In genomic region chr11:116413631-116414022, GRCm38 (mm10) we compare ENCODE assay signal across 8 mouse cellular contexts. TPM values are rescaled to one million over a fixed set of nuclear protein-coding genes. Genes with fewer than 3 reads are reported as not detected.
DNase-seq lines count a peak whose midpoint lies in the region; ATAC-seq lines count a peak whose summit lies in the region.

No protein-coding gene starts in this region.

- ATAC-seq in lung, embryonic 16.5 days (ENCODE audit: low read depth), result no peak
- peak; percentile 33; the same call in 1 of the 2 replicates for ATAC-seq in forebrain, embryonic 11.5 days (replicated peaks; ENCODE audit: low FRiP score)
- 0 out of 2 replicates have a peak, but pooled peaks have one; percentile 10 for ATAC-seq in liver, embryonic 12.5 days
- no peak for ATAC-seq in stomach, embryonic 14.5 days (ENCODE audit: insufficient number of reproducible peaks, insufficient read depth, low FRiP score, low read depth)

- no peaks in the 10 kb centered on the region for H3K9me3 ChIP-seq in lung, embryonic 16.5 days (ENCODE audit: control insufficient read depth, low read length)
- no peaks in the 10 kb centered on the region for H3K9me3 ChIP-seq in forebrain, embryonic 11.5 days (ENCODE audit: control insufficient read depth, low read length)
- no peaks in the 10 kb centered on the region for H3K9me3 ChIP-seq in liver, embryonic 12.5 days (replicated peaks)
- no peaks in the 10 kb centered on the region for H3K9me3 ChIP-seq in stomach, embryonic 14.5 days (ENCODE audit: control insufficient read depth, low read depth, low read length)

- H3K27me3 ChIP-seq in lung, embryonic 16.5 days (ENCODE audit: control insufficient read depth, insufficient read depth, low read depth, low read length), result no peaks in the 10 kb centered on the region
- H3K27me3 ChIP-seq in forebrain, embryonic 11.5 days (ENCODE audit: control insufficient read depth, insufficient read depth, low read length), result 0 out of 2 replicates have a peak, but pooled peaks cover 2% of the 10 kb centered on the region
- H3K27me3 ChIP-seq in liver, embryonic 12.5 days (replicated peaks), result peaks cover 45% of the 10 kb centered on the region
- H3K27me3 ChIP-seq in stomach, embryonic 14.5 days (ENCODE audit: control insufficient read depth, insufficient read depth, low read length), result no peaks in the 10 kb centered on the region

- no peak for DNase-seq in lung, postnatal 10 days
- no peak for DNase-seq in forebrain, embryonic 11.5 days (ENCODE audit: low spot score)
- DNase-seq in right cerebral cortex, postnatal 14 days, result no peak
- no peak for DNase-seq in adrenal gland, adult 2 months
- DNase-seq in gastrocnemius, postnatal 14 days, result no peak

- H3K9ac ChIP-seq in lung, embryonic 16.5 days (ENCODE audit: low read length), result peak overlapping the region; percentile 79; the same call in 1 of the 2 replicates
- peak overlapping the region; percentile 95; the same call in 1 of the 2 replicates for H3K9ac ChIP-seq in forebrain, embryonic 11.5 days (ENCODE audit: low read length)
- H3K9ac ChIP-seq in liver, embryonic 12.5 days, result peak overlapping the region; percentile 74; the same call in 1 of the 2 replicates
- no peak overlapping the region for H3K9ac ChIP-seq in stomach, embryonic 14.5 days (replicated peaks; ENCODE audit: low read depth, low read length)

- H3K4me3 ChIP-seq in lung, embryonic 16.5 days (ENCODE audit: low read length), result peak overlapping the region; percentile 73
- peak overlapping the region; percentile 76; the same call in 1 of the 2 replicates for H3K4me3 ChIP-seq in forebrain, embryonic 11.5 days (ENCODE audit: low read depth, low read length)
- 0 out of 2 replicates have a peak overlapping the region, but pooled peaks have one; percentile 70 for H3K4me3 ChIP-seq in liver, embryonic 12.5 days
- H3K4me3 ChIP-seq in stomach, embryonic 14.5 days (ENCODE audit: low read depth, low read length), result 0 out of 2 replicates have a peak overlapping the region, but pooled peaks have one; percentile 74

- peak overlapping the region; percentile 96 for H3K4me2 ChIP-seq in lung, embryonic 16.5 days (ENCODE audit: low read depth, low read length)
- H3K4me2 ChIP-seq in forebrain, embryonic 11.5 days (ENCODE audit: low read depth, low read length, severe bottlenecking), result peak overlapping the region; percentile 97
- peak overlapping the region; percentile 98 for H3K4me2 ChIP-seq in liver, embryonic 12.5 days
- H3K4me2 ChIP-seq in stomach, embryonic 14.5 days (replicated peaks; ENCODE audit: low read depth, low read length), result peak overlapping the region; percentile 96

- H3K4me1 ChIP-seq in lung, embryonic 16.5 days (replicated peaks; ENCODE audit: control insufficient read depth, insufficient read depth, low read length), result peaks cover 20% of the 10 kb centered on the region
- peaks cover 8% of the 10 kb centered on the region; the same call in 1 of the 2 replicates for H3K4me1 ChIP-seq in forebrain, embryonic 11.5 days (replicated peaks; ENCODE audit: control insufficient read depth, insufficient read depth, low read length)
- peaks cover 32% of the 10 kb centered on the region for H3K4me1 ChIP-seq in liver, embryonic 12.5 days
- H3K4me1 ChIP-seq in stomach, embryonic 14.5 days (ENCODE audit: control insufficient read depth, insufficient read depth, low read length), result peaks cover 15% of the 10 kb centered on the region; the same call in 1 of the 2 replicates

- WGBS in lung, embryonic 16.5 days, result 76% methylated on average over 4 of the region's 4 CpGs
- WGBS in forebrain, embryonic 11.5 days, result 92% methylated on average over 4 of the region's 4 CpGs
- whole genome bisulfite sequencing in liver, embryonic 12.5 days (ENCODE audit: insufficient replicate concordance), result 58% methylated on average over 4 of the region's 4 CpGs
- 80% methylated on average over 4 of the region's 4 CpGs for WGBS in stomach, embryonic 14.5 days

- no peak overlapping the region for H3K27ac ChIP-seq in lung, embryonic 16.5 days (ENCODE audit: low read length)
- H3K27ac ChIP-seq in forebrain, embryonic 11.5 days (ENCODE audit: low read depth, low read length), result no peak overlapping the region
- no peak overlapping the region for H3K27ac ChIP-seq in liver, embryonic 12.5 days
- H3K27ac ChIP-seq in stomach, embryonic 14.5 days (ENCODE audit: low read length), result no peak overlapping the region

- H3K36me3 ChIP-seq in lung, embryonic 16.5 days (ENCODE audit: control insufficient read depth, insufficient read depth, low read length), result no peaks in the 10 kb centered on the region
- H3K36me3 ChIP-seq in forebrain, embryonic 11.5 days (ENCODE audit: control insufficient read depth, insufficient read depth, low read length), result no peaks in the 10 kb centered on the region
- H3K36me3 ChIP-seq in liver, embryonic 12.5 days, result no peaks in the 10 kb centered on the region
- no peaks in the 10 kb centered on the region for H3K36me3 ChIP-seq in stomach, embryonic 14.5 days (ENCODE audit: control insufficient read depth, insufficient read depth, low read length)

- intact Hi-C loops in gastrocnemius, postnatal 14 days (cut with DNase I; ENCODE audit: low total_unique reads), result no loop called here

RNA-seq across cellular contexts. Expression of gene Rnf157, which starts 0.8 kb away (rescaled TPM):
- polyA plus RNA-seq in lung, embryonic 16.5 days (2015; fragmentation: Nextera tagmentation; extraction: Ambion mirVana), result 3.5 and 4.0 TPM in 2 replicates
- 25.0 and 26.1 TPM in 2 replicates for polyA plus RNA-seq in forebrain, embryonic 11.5 days (2014; fragmentation: Nextera tagmentation; extraction: Ambion mirVana)
- polyA plus RNA-seq in liver, embryonic 12.5 days (2016; fragmentation: Nextera tagmentation; extraction: Ambion mirVana), result 2.9 and 4.3 TPM in 2 replicates
- polyA plus RNA-seq in stomach, embryonic 14.5 days (2014; fragmentation: Nextera tagmentation; extraction: Ambion mirVana), result 9.8 and 12.8 TPM in 2 replicates
- 1 to 10 TPM; 6.8 to 7.2 TPM for total RNA-seq in adrenal gland, adult 2 months (2021)
- 4.6 and 5.5 TPM in 2 replicates for polyA plus RNA-seq in adrenal gland, adult 2 months (2012; rRNA removed)
- total RNA-seq in gastrocnemius, postnatal 14 days (2021), result 10 to 100 TPM; 38.3 to 48.7 TPM

RNA-seq across cellular contexts. Expression of gene Ubald2, which starts 20.3 kb away (rescaled TPM):
- polyA plus RNA-seq in lung, embryonic 16.5 days (2015; fragmentation: Nextera tagmentation; extraction: Ambion mirVana), result 41.3 and 43.2 TPM in 2 replicates
- polyA plus RNA-seq in forebrain, embryonic 11.5 days (2014; fragmentation: Nextera tagmentation; extraction: Ambion mirVana), result 80.2 and 83.7 TPM in 2 replicates
- 32.3 and 32.6 TPM in 2 replicates for polyA plus RNA-seq in liver, embryonic 12.5 days (2016; fragmentation: Nextera tagmentation; extraction: Ambion mirVana)
- 56.1 and 60.7 TPM in 2 replicates for polyA plus RNA-seq in stomach, embryonic 14.5 days (2014; fragmentation: Nextera tagmentation; extraction: Ambion mirVana)
- 10 to 100 TPM; 16.3 to 35.2 TPM for total RNA-seq in adrenal gland, adult 2 months (2021)
- 119 and 158 TPM in 2 replicates for polyA plus RNA-seq in adrenal gland, adult 2 months (2012; rRNA removed)
- total RNA-seq in gastrocnemius, postnatal 14 days (2021), result 10 to 100 TPM; 42.6 to 58.9 TPM

RNA-seq across cellular contexts. Expression of gene Qrich2, which starts 52.4 kb away (rescaled TPM):
- polyA plus RNA-seq in lung, embryonic 16.5 days (2015; fragmentation: Nextera tagmentation; extraction: Ambion mirVana), result 0.26 TPM in 1 of 2 replicates, not detected in the other
- not detected in 2 replicates for polyA plus RNA-seq in forebrain, embryonic 11.5 days (2014; fragmentation: Nextera tagmentation; extraction: Ambion mirVana)
- not detected in 2 replicates for polyA plus RNA-seq in liver, embryonic 12.5 days (2016; fragmentation: Nextera tagmentation; extraction: Ambion mirVana)
- 0.22 TPM in 1 of 2 replicates, not detected in the other for polyA plus RNA-seq in stomach, embryonic 14.5 days (2014; fragmentation: Nextera tagmentation; extraction: Ambion mirVana)
- not detected for total RNA-seq in adrenal gland, adult 2 months (2021)
- 0.06 TPM in 1 of 2 replicates, not detected in the other for polyA plus RNA-seq in adrenal gland, adult 2 months (2012; rRNA removed)
- total RNA-seq in gastrocnemius, postnatal 14 days (2021), result not detected

Comparison
In these comparisons a context has a peak if more than half of its experiments do, and no peak if none do; other contexts are left out.
1. ATAC-seq: peak in forebrain, embryonic 11.5 days (single experiment) and liver, embryonic 12.5 days (single experiment); none in lung, embryonic 16.5 days (single experiment) and stomach, embryonic 14.5 days (single experiment).
2. Peak in every context shown above with its lines, with median percentiles within 50 percentile points of each other: H3K4me2 ChIP-seq and H3K4me3 ChIP-seq.